ENCODE assay signal across 14 mouse cellular contexts in genomic region chr7:82691021-82691738, GRCm38 (mm10). TPM values are rescaled to one million over a fixed set of nuclear protein-coding genes. Genes with fewer than 3 reads are reported as not detected.
DNase-seq lines count a peak whose midpoint lies in the region; ATAC-seq and TF ChIP-seq lines count a peak whose summit lies in the region.
"Had no signal": no experiment of that assay in that cellular context is flagged by ENCODE, and none has a peak within 500 bp of the region (broad histone marks: within the 10 kb centered on the region; RNA-seq: fewer than 3 reads in every experiment).

No protein-coding gene starts in this region.

- H3K9ac ChIP-seq in heart, embryonic 13.5 days: no peak overlapping the region
- H3K9ac ChIP-seq in liver, embryonic 14.5 days (replicated peaks): no peak overlapping the region

- no peak overlapping the region for H3K4me3 ChIP-seq in heart, embryonic 13.5 days
- no peak overlapping the region for H3K4me3 ChIP-seq in liver, embryonic 14.5 days (ENCODE audit: insufficient read depth in 1 of 2, low read depth in 2 of 2, low read length in 2 of 2)
- H3K4me3 ChIP-seq: limb, embryonic 10.5 days had no signal

- H3K27ac ChIP-seq in heart, embryonic 13.5 days (replicated peaks): peak overlapping the region; percentile 50; the same call in 1 of the 2 replicates
- H3K27ac ChIP-seq in liver, embryonic 14.5 days: no peak overlapping the region
- H3K27ac ChIP-seq: limb, embryonic 10.5 days had no signal

- H3K4me2 ChIP-seq in heart, embryonic 13.5 days: no peak overlapping the region
- H3K4me2 ChIP-seq in liver, embryonic 14.5 days (ENCODE audit: low read depth): no peak overlapping the region

- no peaks in the 10 kb centered on the region for H3K9me3 ChIP-seq in heart, embryonic 13.5 days
- no peaks in the 10 kb centered on the region for H3K9me3 ChIP-seq in liver, embryonic 14.5 days (ENCODE audit: control insufficient read depth, low read length)
- H3K9me3 ChIP-seq: limb, embryonic 10.5 days had no signal

- peaks cover 12% of the 10 kb centered on the region; the same call in 1 of the 2 replicates for H3K4me1 ChIP-seq in heart, embryonic 13.5 days
- H3K4me1 ChIP-seq in liver, embryonic 14.5 days (replicated peaks; ENCODE audit: control insufficient read depth in 2 of 2, insufficient read depth in 2 of 2, low read length in 1 of 2): peaks cover 0 to 5% of the 10 kb centered on the region in 2 experiments; a peak in 2 of 4 replicates

- WGBS in heart, embryonic 13.5 days: 70% methylated on average over 6 of the region's 6 CpGs
- whole genome bisulfite sequencing in liver, embryonic 14.5 days (ENCODE audit: insufficient replicate concordance): 18% methylated on average over 6 of the region's 6 CpGs

- no peak for TF ChIP-seq CTCF in liver, embryonic 14.5 days (IDR thresholded peaks at IDR 0.05; ENCODE audit: low read depth)

- no peak for ATAC-seq in heart, embryonic 13.5 days (ENCODE audit: extremely low read depth, insufficient number of reproducible peaks, low FRiP score, low TSS enrichment)
- peak; percentile 53; the same call in 1 of the 2 replicates for ATAC-seq in liver, embryonic 14.5 days (ENCODE audit: insufficient read depth)
- ATAC-seq: lung, postnatal 0 days had no signal

- H3K36me3 ChIP-seq in heart, embryonic 13.5 days: peaks cover 67% of the 10 kb centered on the region
- H3K36me3 ChIP-seq in liver, embryonic 14.5 days (replicated peaks; ENCODE audit: control insufficient read depth, insufficient read depth, low read depth): peaks cover 5% of the 10 kb centered on the region
- H3K36me3 ChIP-seq in splenic B cell, adult 2 months (ENCODE audit: control insufficient read depth, insufficient read depth, low read length, poor library complexity, severe bottlenecking): no peaks in the 10 kb centered on the region; the same call in 1 of the 2 replicates

- TF ChIP-seq EP300 in liver, embryonic 14.5 days (IDR thresholded peaks at IDR 0.05; ENCODE audit: low read depth): 0 out of 2 replicates have a peak, but pooled peaks have one; percentile 9

- no peaks in the 10 kb centered on the region for H3K27me3 ChIP-seq in heart, embryonic 13.5 days (replicated peaks)
- H3K27me3 ChIP-seq in liver, embryonic 14.5 days (ENCODE audit: control insufficient read depth, insufficient read depth, low read length): no peaks in the 10 kb centered on the region
- no peaks in the 10 kb centered on the region for H3K27me3 ChIP-seq in splenic B cell, adult 2 months (ENCODE audit: control insufficient read depth, insufficient read depth, low read length, poor library complexity, severe bottlenecking)

- DNase-seq in heart, adult 8-10 months (ENCODE audit: low spot score): no peak
- peak; percentile 11 for DNase-seq in thymus, postnatal 25 days
- DNase-seq in thymus, postnatal 10 days (ENCODE audit: low spot score in 2 of 2): no peak
- DNase-seq in liver, embryonic 14.5 days (ENCODE audit: low read depth in 3 of 3, low spot score in 3 of 3): no peak
- peak; percentile 46 for DNase-seq in splenic B cell, adult 2 months (ENCODE audit: low read depth, low spot score)
- no peak for DNase-seq in cerebellum, postnatal 10 days
- DNase-seq in layer of hippocampus, adult 9-10 months (ENCODE audit: low spot score): no peak
- DNase-seq: adrenal gland, adult 8-10 months; embryo, embryonic 11 days; layer of hippocampus, adult 9-11 months; thymus, adult 18-20 months had no signal

RNA-seq across cellular contexts. Expression of gene Efl1, which starts 42.8 kb away (rescaled TPM):
- polyA plus RNA-seq in heart, embryonic 13.5 days (2015; fragmentation: Nextera tagmentation; extraction: Ambion mirVana): 13.4 and 15.6 TPM in 2 replicates
- 10 to 100 TPM in 2 of 4 experiments, 1 to 10 TPM in 2; 8.6 to 10.4 (median 9.7) TPM for total RNA-seq in heart, adult 8-10 months (2022)
- 1.9 and 3.2 TPM in 2 replicates for polyA plus RNA-seq in liver, embryonic 14.5 days (2012; rRNA removed)
- 8.0 and 10.3 TPM in 2 replicates for polyA plus RNA-seq in liver, embryonic 14.5 days (2014; fragmentation: Nextera tagmentation; extraction: Ambion mirVana)

RNA-seq across cellular contexts. Expression of gene Saxo2, which starts 42.9 kb away (rescaled TPM):
- 7.4 and 8.2 TPM in 2 replicates for polyA plus RNA-seq in heart, embryonic 13.5 days (2015; fragmentation: Nextera tagmentation; extraction: Ambion mirVana)
- 1 to 10 TPM; 1.1 to 3.1 (median 2.1) TPM for total RNA-seq in heart, adult 8-10 months (2022)
- polyA plus RNA-seq in liver, embryonic 14.5 days (2012; rRNA removed): 0.22 and 0.25 TPM in 2 replicates
- 0.52 and 0.62 TPM in 2 replicates for polyA plus RNA-seq in liver, embryonic 14.5 days (2014; fragmentation: Nextera tagmentation; extraction: Ambion mirVana)

Comparison
In these comparisons a context has a peak if more than half of its experiments do, and no peak if none do; other contexts are left out.
1. DNase-seq: peak in thymus, postnatal 25 days (single experiment) and splenic B cell, adult 2 months (single experiment); none in heart, adult 8-10 months (single experiment), thymus, postnatal 10 days (0 of 2), liver, embryonic 14.5 days (0 of 3), cerebellum, postnatal 10 days (0 of 2) and layer of hippocampus, adult 9-10 months (single experiment).